Comparison of ENCODE assay signal across 10 mouse cellular contexts in the genomic region with DNA sequence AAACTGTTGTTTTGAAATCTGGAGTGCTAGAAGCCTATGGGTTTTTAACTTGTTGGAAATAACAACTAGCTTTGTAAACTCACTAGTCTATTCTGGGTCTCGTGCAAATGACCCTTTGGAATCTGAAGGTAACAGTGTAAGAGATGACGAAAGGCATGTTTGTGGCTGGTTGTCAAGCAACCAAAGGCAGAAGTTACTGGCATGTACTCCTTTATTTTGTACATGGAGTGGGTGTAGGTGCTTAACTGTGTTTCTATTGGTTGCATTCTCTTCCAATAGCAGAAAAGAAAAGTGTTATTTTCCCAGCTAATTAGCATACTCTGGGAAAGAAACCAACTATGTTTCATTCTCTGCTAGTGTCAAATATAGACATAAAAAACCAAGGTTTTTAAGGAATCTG. TPM values are rescaled to one million over a fixed set of nuclear protein-coding genes. Genes with fewer than 3 reads are reported as not detected.
DNase-seq lines count a peak whose midpoint lies in the region; ATAC-seq and TF ChIP-seq lines count a peak whose summit lies in the region.
"Had no signal": no experiment of that assay in that cellular context is flagged by ENCODE, and none has a peak within 500 bp of the region (broad histone marks: within the 10 kb centered on the region; RNA-seq: fewer than 3 reads in every experiment).

No protein-coding gene starts in this region.

- no peaks in the 10 kb centered on the region for H3K27me3 ChIP-seq in hindbrain, embryonic 13.5 days
- no peaks in the 10 kb centered on the region for H3K27me3 ChIP-seq in hindbrain, embryonic 12.5 days
- H3K27me3 ChIP-seq in midbrain, embryonic 15.5 days (replicated peaks) = no peaks in the 10 kb centered on the region
- no peaks in the 10 kb centered on the region for H3K27me3 ChIP-seq in midbrain, embryonic 10.5 days (ENCODE audit: low read depth, poor library complexity, severe bottlenecking)
- H3K27me3 ChIP-seq in heart, postnatal 0 days (ENCODE audit: control insufficient read depth, insufficient read depth, low read length) = no peaks in the 10 kb centered on the region
- no peaks in the 10 kb centered on the region for H3K27me3 ChIP-seq in limb, embryonic 10.5 days (ENCODE audit: low read depth, poor library complexity, severe bottlenecking)

- peak; percentile 43 for ATAC-seq in hindbrain, embryonic 13.5 days (ENCODE audit: low FRiP score)
- no peak for ATAC-seq in hindbrain, embryonic 12.5 days (ENCODE audit: low FRiP score)
- peak; percentile 52; the same call in 1 of the 2 replicates for ATAC-seq in midbrain, embryonic 15.5 days (replicated peaks)
- peak; percentile 96 for ATAC-seq in heart, postnatal 0 days (ENCODE audit: insufficient read depth, low read depth)
- ATAC-seq: intestine, embryonic 16.5 days had no signal

- no peak overlapping the region for H3K4me3 ChIP-seq in hindbrain, embryonic 13.5 days
- no peak overlapping the region for H3K4me3 ChIP-seq in hindbrain, embryonic 12.5 days
- H3K4me3 ChIP-seq in midbrain, embryonic 15.5 days = no peak overlapping the region
- no peak overlapping the region for H3K4me3 ChIP-seq in midbrain, embryonic 10.5 days
- no peak overlapping the region for H3K4me3 ChIP-seq in heart, postnatal 0 days (ENCODE audit: low read depth, low read length)
- no peak overlapping the region for H3K4me3 ChIP-seq in limb, embryonic 10.5 days

- no peak overlapping the region for H3K27ac ChIP-seq in hindbrain, embryonic 13.5 days
- H3K27ac ChIP-seq in hindbrain, embryonic 12.5 days = no peak overlapping the region
- H3K27ac ChIP-seq in midbrain, embryonic 15.5 days = no peak overlapping the region
- no peak overlapping the region for H3K27ac ChIP-seq in midbrain, embryonic 10.5 days (replicated peaks)
- H3K27ac ChIP-seq in heart, postnatal 0 days (ENCODE audit: low read depth) = peak overlapping the region; percentile 86
- H3K27ac ChIP-seq in limb, embryonic 10.5 days = no peak overlapping the region

- H3K4me2 ChIP-seq in hindbrain, embryonic 13.5 days = no peak overlapping the region
- no peak overlapping the region for H3K4me2 ChIP-seq in hindbrain, embryonic 12.5 days (replicated peaks)
- H3K4me2 ChIP-seq in midbrain, embryonic 15.5 days = no peak overlapping the region
- no peak overlapping the region for H3K4me2 ChIP-seq in heart, postnatal 0 days (ENCODE audit: low read depth, low read length)

- TF ChIP-seq CTCF in heart, postnatal 0 days (IDR thresholded peaks at IDR 0.05; ENCODE audit: low read depth) = no peak

- H3K36me3 ChIP-seq in hindbrain, embryonic 13.5 days = no peaks in the 10 kb centered on the region
- H3K36me3 ChIP-seq in hindbrain, embryonic 12.5 days = no peaks in the 10 kb centered on the region
- no peaks in the 10 kb centered on the region for H3K36me3 ChIP-seq in midbrain, embryonic 15.5 days (replicated peaks)
- H3K36me3 ChIP-seq in midbrain, embryonic 10.5 days = no peaks in the 10 kb centered on the region
- H3K36me3 ChIP-seq in heart, postnatal 0 days (replicated peaks; ENCODE audit: control insufficient read depth, insufficient read depth, low read length) = no peaks in the 10 kb centered on the region
- no peaks in the 10 kb centered on the region for H3K36me3 ChIP-seq in limb, embryonic 10.5 days

- H3K4me1 ChIP-seq in hindbrain, embryonic 13.5 days (replicated peaks) = no peaks in the 10 kb centered on the region
- no peaks in the 10 kb centered on the region for H3K4me1 ChIP-seq in hindbrain, embryonic 12.5 days
- H3K4me1 ChIP-seq in midbrain, embryonic 15.5 days = no peaks in the 10 kb centered on the region
- H3K4me1 ChIP-seq in midbrain, embryonic 10.5 days = no peaks in the 10 kb centered on the region
- H3K4me1 ChIP-seq in heart, postnatal 0 days (ENCODE audit: control insufficient read depth, insufficient read depth) = peaks cover 3% of the 10 kb centered on the region; the same call in 1 of the 2 replicates
- no peaks in the 10 kb centered on the region for H3K4me1 ChIP-seq in limb, embryonic 10.5 days

- peak; percentile 75 for TF ChIP-seq EP300 in heart, postnatal 0 days (IDR thresholded peaks at IDR 0.05; ENCODE audit: low read depth)

- no peak for DNase-seq in midbrain, embryonic 10.5 days (ENCODE audit: low spot score)
- DNase-seq in heart, postnatal 0 days (ENCODE audit: low spot score) = peak; percentile 92
- no peak for DNase-seq in thymus, postnatal 14 days
- DNase-seq in limb, embryonic 10.5 days (ENCODE audit: low spot score) = no peak
- DNase-seq: cerebellum, adult 11-12 months; gastrocnemius, postnatal 10 days had no signal

- 57% methylated on average over 2 of the region's 2 CpGs for WGBS in hindbrain, embryonic 13.5 days
- 61% methylated on average over 2 of the region's 2 CpGs for WGBS in hindbrain, embryonic 12.5 days
- WGBS in midbrain, embryonic 15.5 days = 69% methylated on average over 2 of the region's 2 CpGs
- 89% methylated on average over 2 of the region's 2 CpGs for WGBS in midbrain, embryonic 10.5 days
- WGBS in heart, postnatal 0 days = 14% methylated on average over 2 of the region's 2 CpGs
- 81% methylated on average over 2 of the region's 2 CpGs for WGBS in limb, embryonic 10.5 days

- no peaks in the 10 kb centered on the region for H3K9me3 ChIP-seq in hindbrain, embryonic 13.5 days
- H3K9me3 ChIP-seq in hindbrain, embryonic 12.5 days (replicated peaks) = no peaks in the 10 kb centered on the region
- H3K9me3 ChIP-seq in midbrain, embryonic 15.5 days = no peaks in the 10 kb centered on the region
- no peaks in the 10 kb centered on the region for H3K9me3 ChIP-seq in midbrain, embryonic 10.5 days (replicated peaks)
- no peaks in the 10 kb centered on the region for H3K9me3 ChIP-seq in heart, postnatal 0 days (replicated peaks; ENCODE audit: control insufficient read depth, low read length)
- H3K9me3 ChIP-seq in limb, embryonic 10.5 days (replicated peaks) = no peaks in the 10 kb centered on the region

- H3K9ac ChIP-seq in hindbrain, embryonic 13.5 days = no peak overlapping the region
- H3K9ac ChIP-seq in hindbrain, embryonic 12.5 days = no peak overlapping the region
- H3K9ac ChIP-seq in midbrain, embryonic 15.5 days = no peak overlapping the region
- no peak overlapping the region for H3K9ac ChIP-seq in heart, postnatal 0 days (replicated peaks; ENCODE audit: low read depth, low read length)

RNA-seq across cellular contexts. Expression of gene Ppm1k, which starts 9.6 kb away (rescaled TPM):
- 6.1 and 6.9 TPM in 2 replicates for polyA plus RNA-seq in hindbrain, embryonic 13.5 days (2015; fragmentation: Nextera tagmentation; extraction: Ambion mirVana)
- 7.3 and 7.4 TPM in 2 replicates for polyA plus RNA-seq in hindbrain, embryonic 12.5 days (2016; fragmentation: Nextera tagmentation; extraction: Ambion mirVana)
- polyA plus RNA-seq in midbrain, embryonic 15.5 days (2015; fragmentation: Nextera tagmentation; extraction: Ambion mirVana) = 6.0 and 6.9 TPM in 2 replicates
- 3.5 and 5.3 TPM in 2 replicates for polyA plus RNA-seq in midbrain, embryonic 10.5 days (2016; fragmentation: Nextera tagmentation; extraction: Ambion mirVana)
- 33.7 and 35.8 TPM in 2 replicates for total RNA-seq in heart, postnatal 0 days (2014; rRNA removed; ENCODE audit: low replicate concordance)
- 10.9 and 11.3 TPM in 2 replicates for polyA plus RNA-seq in heart, postnatal 0 days (2015; fragmentation: Nextera tagmentation; extraction: Ambion mirVana)
- 3.4 and 3.7 TPM in 2 replicates for polyA plus RNA-seq in limb, embryonic 10.5 days (2016; fragmentation: Nextera tagmentation; extraction: Ambion mirVana)

RNA-seq across cellular contexts. Expression of gene Herc6, which starts 35.9 kb away (rescaled TPM):
- 0.95 and 1.1 TPM in 2 replicates for polyA plus RNA-seq in hindbrain, embryonic 13.5 days (2015; fragmentation: Nextera tagmentation; extraction: Ambion mirVana)
- 1.3 and 1.9 TPM in 2 replicates for polyA plus RNA-seq in hindbrain, embryonic 12.5 days (2016; fragmentation: Nextera tagmentation; extraction: Ambion mirVana)
- polyA plus RNA-seq in midbrain, embryonic 15.5 days (2015; fragmentation: Nextera tagmentation; extraction: Ambion mirVana) = 0.71 and 1.5 TPM in 2 replicates
- polyA plus RNA-seq in midbrain, embryonic 10.5 days (2016; fragmentation: Nextera tagmentation; extraction: Ambion mirVana) = 2.4 and 3.2 TPM in 2 replicates
- total RNA-seq in heart, postnatal 0 days (2014; rRNA removed; ENCODE audit: low replicate concordance) = 10.8 and 11.8 TPM in 2 replicates
- polyA plus RNA-seq in heart, postnatal 0 days (2015; fragmentation: Nextera tagmentation; extraction: Ambion mirVana) = 2.7 and 3.7 TPM in 2 replicates
- polyA plus RNA-seq in limb, embryonic 10.5 days (2016; fragmentation: Nextera tagmentation; extraction: Ambion mirVana) = 2.0 and 3.0 TPM in 2 replicates
